Mouse (Mus musculus) brain, embryonic 14.5 days (tissue): ENCODE measurements around the gene Pak6.

ENCODE experiments used
- CTCF ChIP-seq: fragments of 200-500 bp; IDR thresholded peaks from 2 replicates; pipeline ENCODE4 v1.5.1; 2012; ENCODE audit warnings: inconsistent platforms, mild to moderate bottlenecking, moderate library complexity, borderline replicate concordance; ENCODE audit not compliant: insufficient read depth, insufficient read length; ENCODE audit errors: extremely low read depth
- POLR2A ChIP-seq: fragments of 200-500 bp; IDR thresholded peaks from 2 replicates; pipeline ENCODE4 v1.6.1; 2012; ENCODE audit warnings: mild to moderate bottlenecking, inconsistent platforms, borderline replicate concordance; ENCODE audit not compliant: poor library complexity, insufficient read depth, insufficient read length, severe bottlenecking; ENCODE audit errors: extremely low read depth

DNA sequence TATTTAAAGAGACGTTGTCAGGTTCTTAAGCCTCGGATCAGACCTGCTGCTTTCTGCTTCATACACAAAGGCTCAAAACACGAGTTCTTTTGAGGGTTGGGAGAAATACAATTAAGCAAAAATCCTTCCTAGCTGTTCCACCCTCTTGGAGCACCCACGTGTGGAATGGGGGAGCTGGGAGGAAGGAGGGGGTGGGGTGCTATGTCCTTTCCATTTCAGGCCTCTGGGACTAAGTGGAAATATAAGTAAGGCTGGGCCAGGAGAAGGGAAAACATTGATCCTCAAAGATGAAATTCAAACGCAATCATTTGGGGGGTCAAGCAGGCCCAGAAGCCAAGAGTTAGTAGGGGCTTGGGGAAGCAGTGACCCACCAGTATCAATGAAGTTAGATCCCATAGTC lies 38.1 kb downstream of the Pak6 start:
- TF ChIP-seq POLR2A (no peak), CTCF (no peak)
